Mouse (Mus musculus): ENCODE data around the gene Hoxd9. TPM values are rescaled to one million over a fixed set of nuclear protein-coding genes. Genes with fewer than 3 reads are reported as not detected.

Hoxd9 gene
- total and polyA plus RNA-seq, 3 experiments: not detected

- Histone ChIP-seq H3K4me1 (ENCODE audit: control insufficient read depth in 1 of 2, insufficient read depth in 2 of 2, low read length in 2 of 2) (no peaks in the 10 kb centered on the region), H3K27me3 (ENCODE audit: control insufficient read depth in 1 of 2, insufficient read depth in 2 of 2, low read length in 2 of 2) (peaks cover 0 to 2% of the 10 kb centered on the region in 2 experiments; a peak in 2 of 4 replicates), H3K79me2 (ENCODE audit: control insufficient read depth, insufficient read depth, low read length, poor library complexity) (no peaks in the 10 kb centered on the region), H3K4me3 (ENCODE audit: control insufficient read depth in 1 of 2, insufficient read depth in 1 of 2, low read depth in 2 of 2, low read length in 2 of 2) (no peak overlapping the region), H3K9me3 (replicated peaks; ENCODE audit: insufficient read depth, low read length) (no peaks in the 10 kb centered on the region), H3K27ac (ENCODE audit: control insufficient read depth, low read depth, low read length) (no peak overlapping the region), H3K9ac (ENCODE audit: control insufficient read depth, low read depth, low read length, poor library complexity, severe bottlenecking) (no peak overlapping the region), H3K36me3 (ENCODE audit: control insufficient read depth in 1 of 2, insufficient read depth in 2 of 2, low read length in 2 of 2) (no peaks in the 10 kb centered on the region)
- TF ChIP-seq POLR2A (IDR thresholded peaks at IDR 0.05; ENCODE audit: control insufficient read depth in 1 of 2, insufficient read depth in 1 of 2, low read depth in 1 of 2, low read length in 2 of 2, poor library complexity in 1 of 2): no peak
- TF ChIP-seq ETS1 (IDR thresholded peaks at IDR 0.05; ENCODE audit: low read depth, low read length): no peak
- no peak for TF ChIP-seq TBP (IDR thresholded peaks at IDR 0.05; ENCODE audit: low read depth, low read length)
- TF ChIP-seq USF1 (IDR thresholded peaks at IDR 0.05; ENCODE audit: low read depth, low read length): no peak
- TF ChIP-seq MAZ (IDR thresholded peaks at IDR 0.05; ENCODE audit: low read depth, low read length): no peak
- no peak for TF ChIP-seq UBTF (IDR thresholded peaks at IDR 0.05; ENCODE audit: borderline replicate concordance, insufficient read depth, low read depth, low read length)
- no peak for TF ChIP-seq ZMIZ1 (IDR thresholded peaks at IDR 0.05; ENCODE audit: low read depth, low read length)
- TF ChIP-seq JUND (IDR thresholded peaks at IDR 0.05; ENCODE audit: low read depth, low read length): no peak
- TF ChIP-seq TAL1 (IDR thresholded peaks at IDR 0.05; ENCODE audit: low read length): no peak
- TF ChIP-seq GABPA (IDR thresholded peaks at IDR 0.05; ENCODE audit: low read depth, low read length): no peak
- no peak for TF ChIP-seq SIN3A (IDR thresholded peaks at IDR 0.05; ENCODE audit: low read length)
- no peak for TF ChIP-seq CHD2 (IDR thresholded peaks at IDR 0.05; ENCODE audit: low read length)
- TF ChIP-seq ELF1 (IDR thresholded peaks at IDR 0.05; ENCODE audit: low read depth, low read length): no peak
- no peak for TF ChIP-seq MXI1 (IDR thresholded peaks at IDR 0.05; ENCODE audit: low read depth, low read length)
- TF ChIP-seq BHLHE40 (IDR thresholded peaks at IDR 0.05; ENCODE audit: borderline replicate concordance, low read depth, low read length): no peak
- no peak for TF ChIP-seq POLR2AphosphoS5 (IDR thresholded peaks at IDR 0.05; ENCODE audit: borderline replicate concordance, low read depth, low read length)
- TF ChIP-seq MEF2A (IDR thresholded peaks at IDR 0.05; ENCODE audit: extremely low read depth, insufficient replicate concordance, low read depth, low read length, poor library complexity, severe bottlenecking): no peak
- DNase-seq (ENCODE audit: low read depth, low spot score): no peak
Measured at GRCm38 (mm10) chr2:74731055-74731454, 33.5 kb downstream of the Hoxd9 start.

- TF ChIP-seq POLR2A (IDR thresholded peaks at IDR 0.05; ENCODE audit: control insufficient read depth in 1 of 2, insufficient read depth in 1 of 2, low read depth in 1 of 2, low read length in 2 of 2, poor library complexity in 1 of 2): no peak
- no peak for TF ChIP-seq NRF1 (IDR thresholded peaks at IDR 0.05; ENCODE audit: insufficient read depth, low read depth, low read length, poor library complexity, severe bottlenecking)
- no peak overlapping the region for H3K27ac ChIP-seq (ENCODE audit: control insufficient read depth, low read depth, low read length)
- DNase-seq (ENCODE audit: low read depth, low spot score): no peak
- no peaks in the 10 kb centered on the region for H3K36me3 ChIP-seq (ENCODE audit: control insufficient read depth in 1 of 2, insufficient read depth in 2 of 2, low read length in 2 of 2)
- no peaks in the 10 kb centered on the region for H3K4me1 ChIP-seq (ENCODE audit: control insufficient read depth in 1 of 2, insufficient read depth in 2 of 2, low read length in 2 of 2)
- no peak overlapping the region for H3K9ac ChIP-seq (ENCODE audit: control insufficient read depth, low read depth, low read length, poor library complexity, severe bottlenecking)
- H3K4me3 ChIP-seq (ENCODE audit: control insufficient read depth in 1 of 2, insufficient read depth in 1 of 2, low read depth in 2 of 2, low read length in 2 of 2): no peak overlapping the region
- no peaks in the 10 kb centered on the region for H3K79me2 ChIP-seq (ENCODE audit: control insufficient read depth, insufficient read depth, low read length, poor library complexity)
- H3K27me3 ChIP-seq (ENCODE audit: control insufficient read depth in 1 of 2, insufficient read depth in 2 of 2, low read length in 2 of 2): peaks cover 0 to 2% of the 10 kb centered on the region in 2 experiments; a peak in 2 of 4 replicates
- H3K9me3 ChIP-seq (replicated peaks; ENCODE audit: insufficient read depth, low read length): no peaks in the 10 kb centered on the region
Measured at GRCm38 (mm10) chr2:74731799-74732512, 34.4 kb downstream of the Hoxd9 start.
